ENCODE assay signal across 8 mouse cellular contexts in the genomic region with DNA sequence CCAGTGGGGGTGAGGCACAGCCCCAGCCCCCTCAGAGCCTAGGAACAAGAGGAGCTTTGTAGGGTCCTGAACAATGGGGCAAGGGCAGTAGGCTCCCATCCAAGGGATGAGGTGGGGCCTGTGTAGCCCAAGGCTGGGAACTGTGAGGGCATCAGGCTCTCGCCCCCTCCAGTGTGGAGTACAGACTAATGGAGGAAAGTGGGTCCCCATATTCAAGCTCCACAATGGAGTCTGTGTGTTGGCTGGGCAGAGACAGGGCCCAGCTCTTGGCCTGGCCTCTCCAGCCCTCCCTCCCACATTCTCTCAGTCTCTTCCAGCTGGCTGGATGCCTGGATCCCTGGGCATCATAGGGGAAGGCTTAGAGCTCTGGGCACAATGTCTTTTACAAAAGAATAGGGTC. TPM values are rescaled to one million over a fixed set of nuclear protein-coding genes. Genes with fewer than 3 reads are reported as not detected.
A peak's percentile ranks its signal among the peaks of the same experiment; 100 is the strongest.
DNase-seq lines count a peak whose midpoint lies in the region; ATAC-seq and TF ChIP-seq lines count a peak whose summit lies in the region.

No protein-coding gene starts in this region.

- no peaks in the 10 kb centered on the region for H3K9me3 ChIP-seq in ES-E14 (ENCODE audit: control insufficient read depth, insufficient read depth, low read depth, low read length)
- H3K9me3 ChIP-seq in forebrain, embryonic 11.5 days (ENCODE audit: control insufficient read depth, low read length) = no peaks in the 10 kb centered on the region
- no peaks in the 10 kb centered on the region for H3K9me3 ChIP-seq in neural tube, embryonic 11.5 days (ENCODE audit: control insufficient read depth, low read length)

- peak overlapping the region; percentile 63 for H3K9ac ChIP-seq in ES-E14 (ENCODE audit: insufficient read depth, low read depth, low read length, poor library complexity, severe bottlenecking)
- peak overlapping the region; percentile 1; the same call in 1 of the 2 replicates for H3K9ac ChIP-seq in forebrain, embryonic 11.5 days (ENCODE audit: low read length)
- H3K9ac ChIP-seq in neural tube, embryonic 11.5 days (ENCODE audit: low read length) = no peak overlapping the region

- DNase-seq in ES-E14 (ENCODE audit: low read depth, low spot score) = no peak
- DNase-seq in brain, adult 2 months (ENCODE audit: low read depth, low spot score) = peak; percentile 95
- peak; percentile 80 for DNase-seq in forebrain, embryonic 11.5 days (ENCODE audit: low spot score)
- peak; percentile 76 to 83 for DNase-seq in layer of hippocampus, adult 18-20 months (ENCODE audit: low spot score in 2 of 2)
- peak; percentile 64 for DNase-seq in neural tube, embryonic 11.5 days (ENCODE audit: low spot score)
- no peak for DNase-seq in kidney, adult 8-10 months
- no peak for DNase-seq in thymus, postnatal 4 days
- no peak for DNase-seq in lung, postnatal 25 days (ENCODE audit: low spot score)

- H3K36me3 ChIP-seq in ES-E14 (ENCODE audit: control insufficient read depth, insufficient read depth, low read length, poor library complexity, severe bottlenecking) = no peaks in the 10 kb centered on the region; the same call in 1 of the 2 replicates
- peaks cover 6% of the 10 kb centered on the region; the same call in 1 of the 2 replicates for H3K36me3 ChIP-seq in forebrain, embryonic 11.5 days (ENCODE audit: control insufficient read depth, insufficient read depth, low read length)
- H3K36me3 ChIP-seq in neural tube, embryonic 11.5 days (ENCODE audit: control insufficient read depth, insufficient read depth, low read length) = peaks cover 2% of the 10 kb centered on the region; the same call in 1 of the 2 replicates

- H3K4me2 ChIP-seq in forebrain, embryonic 11.5 days (ENCODE audit: low read depth, low read length, severe bottlenecking) = peak overlapping the region; percentile 32
- H3K4me2 ChIP-seq in neural tube, embryonic 11.5 days (ENCODE audit: low read depth) = 0 out of 2 replicates have a peak overlapping the region, but pooled peaks have one; percentile 9

- peak overlapping the region; percentile 85 for H3K27ac ChIP-seq in ES-E14 (ENCODE audit: insufficient read depth, low read depth, low read length, poor library complexity, severe bottlenecking)
- peak overlapping the region; percentile 94 for H3K27ac ChIP-seq in forebrain, embryonic 11.5 days (ENCODE audit: low read depth, low read length)
- peak overlapping the region; percentile 72 for H3K27ac ChIP-seq in neural tube, embryonic 11.5 days (ENCODE audit: low read depth, low read length)

- peaks cover 7 to 44% of the 10 kb centered on the region in 2 experiments; a peak in 3 of 4 replicates for H3K4me1 ChIP-seq in ES-E14 (ENCODE audit: control insufficient read depth in 2 of 2, insufficient read depth in 2 of 2, low read length in 2 of 2, poor library complexity in 1 of 2)
- peaks cover 37% of the 10 kb centered on the region for H3K4me1 ChIP-seq in forebrain, embryonic 11.5 days (replicated peaks; ENCODE audit: control insufficient read depth, insufficient read depth, low read length)
- peaks cover 19% of the 10 kb centered on the region for H3K4me1 ChIP-seq in neural tube, embryonic 11.5 days (ENCODE audit: control insufficient read depth, insufficient read depth, low read length)

- no peaks in the 10 kb centered on the region; the same call in 1 of the 2 replicates for H3K27me3 ChIP-seq in forebrain, embryonic 11.5 days (ENCODE audit: control insufficient read depth, insufficient read depth, low read length)
- H3K27me3 ChIP-seq in neural tube, embryonic 11.5 days (ENCODE audit: control insufficient read depth, insufficient read depth, low read length) = no peaks in the 10 kb centered on the region

- in situ Hi-C loops in ES-E14 (cut with MboI; ENCODE audit: low sequenced_read_pairs in 2 of 2, unreplicated experiment in 2 of 2) = no loop called here

- H3K4me3 ChIP-seq in ES-E14 (ENCODE audit: insufficient read depth in 1 of 2, low read depth in 1 of 2, low read length in 2 of 2, poor library complexity in 1 of 2, severe bottlenecking in 1 of 2) = 0 out of 4 replicates have a peak overlapping the region, but pooled peaks of 1 of the 2 experiments have one; percentile 3
- H3K4me3 ChIP-seq in forebrain, embryonic 11.5 days (ENCODE audit: low read depth, low read length) = no peak overlapping the region
- H3K4me3 ChIP-seq in neural tube, embryonic 11.5 days (ENCODE audit: low read depth, low read length) = no peak overlapping the region

- ATAC-seq in forebrain, embryonic 11.5 days (replicated peaks; ENCODE audit: low FRiP score) = peak; percentile 78
- ATAC-seq in neural tube, embryonic 11.5 days (ENCODE audit: insufficient read depth, low FRiP score, low TSS enrichment) = peak; percentile 79

- WGBS in forebrain, embryonic 11.5 days = 14% methylated on average over 1 of the region's 1 CpGs
- WGBS in neural tube, embryonic 11.5 days = 20% methylated on average over 1 of the region's 1 CpGs

TF ChIP-seq in ES-E14, 5 proteins besides CTCF, POLR2A, EP300 and RAD21:
- TF ChIP-seq MAFK (IDR thresholded peaks at IDR 0.05; ENCODE audit: insufficient read depth, low read depth, low read length) (no peak), CHD2 (IDR thresholded peaks at IDR 0.05; ENCODE audit: low read depth, low read length) (no peak), ZNF384 (IDR thresholded peaks at IDR 0.05; ENCODE audit: low read depth, low read length) (no peak), HCFC1 (IDR thresholded peaks at IDR 0.05; ENCODE audit: borderline replicate concordance, insufficient read depth, low read length) (no peak), ZC3H11A (IDR thresholded peaks at IDR 0.05; ENCODE audit: borderline replicate concordance, low read depth, low read length) (no peak)

RNA-seq across cellular contexts. Expression of a gene that starts 4.5 kb away (rescaled TPM):
- 11.9 and 21.0 TPM in 2 replicates for total RNA-seq in ES-E14 (2012; rRNA removed)
- polyA plus RNA-seq in forebrain, embryonic 11.5 days (2014; fragmentation: Nextera tagmentation; extraction: Ambion mirVana) = 87.3 and 96.0 TPM in 2 replicates
- total RNA-seq in layer of hippocampus, adult 18-20 months (2021) = 100 to 1,000 TPM; 572 to 597 TPM
- polyA plus RNA-seq in neural tube, embryonic 11.5 days (2014; fragmentation: Nextera tagmentation; extraction: Ambion mirVana) = 46.1 and 48.8 TPM in 2 replicates

RNA-seq across cellular contexts. Expression of a gene that starts 13.1 kb away (rescaled TPM):
- total RNA-seq in ES-E14 (2012; rRNA removed) = 77.2 and 115 TPM in 2 replicates
- 77.4 and 77.5 TPM in 2 replicates for polyA plus RNA-seq in forebrain, embryonic 11.5 days (2014; fragmentation: Nextera tagmentation; extraction: Ambion mirVana)
- total RNA-seq in layer of hippocampus, adult 18-20 months (2021) = 100 to 1,000 TPM; 139 to 159 TPM
- 50.3 and 58.0 TPM in 2 replicates for polyA plus RNA-seq in neural tube, embryonic 11.5 days (2014; fragmentation: Nextera tagmentation; extraction: Ambion mirVana)

RNA-seq across cellular contexts. Expression of a gene that starts 26.4 kb away (rescaled TPM):
- 0.79 and 1.0 TPM in 2 replicates for total RNA-seq in ES-E14 (2012; rRNA removed)
- 1.6 and 2.7 TPM in 2 replicates for polyA plus RNA-seq in forebrain, embryonic 11.5 days (2014; fragmentation: Nextera tagmentation; extraction: Ambion mirVana)
- 1 to 10 TPM; 5.1 to 5.9 TPM for total RNA-seq in layer of hippocampus, adult 18-20 months (2021)
- 1.5 and 2.2 TPM in 2 replicates for polyA plus RNA-seq in neural tube, embryonic 11.5 days (2014; fragmentation: Nextera tagmentation; extraction: Ambion mirVana)

RNA-seq across cellular contexts. Expression of a gene that starts 40.9 kb away (rescaled TPM):
- total RNA-seq in ES-E14 (2012; rRNA removed) = 13.3 and 17.2 TPM in 2 replicates
- 16.2 and 17.8 TPM in 2 replicates for polyA plus RNA-seq in forebrain, embryonic 11.5 days (2014; fragmentation: Nextera tagmentation; extraction: Ambion mirVana)
- 1 to 10 TPM; 1.3 to 1.9 TPM for total RNA-seq in layer of hippocampus, adult 18-20 months (2021)
- 18.7 and 19.8 TPM in 2 replicates for polyA plus RNA-seq in neural tube, embryonic 11.5 days (2014; fragmentation: Nextera tagmentation; extraction: Ambion mirVana)

Comparison
In these comparisons a context has a peak if more than half of its experiments do, and no peak if none do; other contexts are left out.
1. DNase-seq: peak in brain, adult 2 months (single experiment), forebrain, embryonic 11.5 days (single experiment), layer of hippocampus, adult 18-20 months (2 of 2) and neural tube, embryonic 11.5 days (single experiment); none in ES-E14 (single experiment), kidney, adult 8-10 months (0 of 2), thymus, postnatal 4 days (single experiment) and lung, postnatal 25 days (single experiment).
2. RNA of a gene that starts 4.5 kb away (total RNA-seq): 572 to 597 TPM in layer of hippocampus, adult 18-20 months; 11.9 to 21.0 TPM in ES-E14; every median in the first group is over 10 times any median in the second.
3. Peak in every context shown above with its lines, with median percentiles within 50 percentile points of each other: H3K27ac ChIP-seq.